Mouse (Mus musculus): ENCODE results near the gene Trim39. TPM values are rescaled to one million over a fixed set of nuclear protein-coding genes. Genes with fewer than 3 reads are reported as not detected.

Gene Trim39
- polyA plus RNA-seq, 1 experiment from 2014 or later = 23.3 TPM

Other genes starting within 250 kb of the Trim39 start
- gene H2-T23, start 239.4 kb downstream of the Trim39 start, polyA plus RNA-seq (2016; fragmentation: Nextera tagmentation; extraction: Ambion mirVana) = 4.8 and 5.5 TPM in 2 replicates
- gene H2-T22, start 229.5 kb downstream of the Trim39 start, polyA plus RNA-seq (2016; fragmentation: Nextera tagmentation; extraction: Ambion mirVana) = 5.2 and 5.4 TPM in 2 replicates
- not detected in 2 replicates for gene Gm6034, start 229.3 kb downstream of the Trim39 start, polyA plus RNA-seq (2016; fragmentation: Nextera tagmentation; extraction: Ambion mirVana)
- gene Gm11127, start 213.9 kb downstream of the Trim39 start, polyA plus RNA-seq (2016; fragmentation: Nextera tagmentation; extraction: Ambion mirVana) = not detected in 2 replicates
- not detected in 2 replicates for gene Gm19684, start 150.6 kb downstream of the Trim39 start, polyA plus RNA-seq (2016; fragmentation: Nextera tagmentation; extraction: Ambion mirVana)
- gene Gm7030, start 142.8 kb downstream of the Trim39 start, polyA plus RNA-seq (2016; fragmentation: Nextera tagmentation; extraction: Ambion mirVana) = not detected in 2 replicates
- not detected in 2 replicates for gene Gm8909, start 103.7 kb downstream of the Trim39 start, polyA plus RNA-seq (2016; fragmentation: Nextera tagmentation; extraction: Ambion mirVana)
- gene H2-T3, start 82.0 kb downstream of the Trim39 start, polyA plus RNA-seq (2016; fragmentation: Nextera tagmentation; extraction: Ambion mirVana) = not detected in 2 replicates
- 75.8 and 84.7 TPM in 2 replicates for gene Rpp21, start 14.2 kb downstream of the Trim39 start, polyA plus RNA-seq (2016; fragmentation: Nextera tagmentation; extraction: Ambion mirVana)
- gene H2-M10.2, start 14.2 kb upstream of the Trim39 start, polyA plus RNA-seq (2016; fragmentation: Nextera tagmentation; extraction: Ambion mirVana) = 0.18 TPM in 1 of 2 replicates, not detected in the other
- gene H2-M10.1, start 53.9 kb upstream of the Trim39 start, polyA plus RNA-seq (2016; fragmentation: Nextera tagmentation; extraction: Ambion mirVana) = not detected in 2 replicates
- gene H2-M10.3, start 96.2 kb upstream of the Trim39 start, polyA plus RNA-seq (2016; fragmentation: Nextera tagmentation; extraction: Ambion mirVana) = not detected in 2 replicates
- gene H2-M10.4, start 190.1 kb upstream of the Trim39 start, polyA plus RNA-seq (2016; fragmentation: Nextera tagmentation; extraction: Ambion mirVana) = not detected in 2 replicates